Mouse (Mus musculus) cerebellum, postnatal 14 days (tissue): Measurements from ENCODE around the gene Krt222.
"Not testable (repeated sequence)": the region's sequence is repeated elsewhere in the genome, so short reads cannot be mapped to it uniquely, and the experiment has no call there.

Source experiments
- DNase-seq, 2 experiments: peaks; one replicate each; pipeline ENCODE4 v3.0.0; 2021; ENCODE audit warnings: mixed read lengths in 2 of 2

Gene Krt222

GRCm38 (mm10) chr11:99243820-99244374 lies at the start of gene Krt222:
Krt222 (minus strand) TSS chr11:99244085.
- peak; percentile 73 to 75 for DNase-seq

DNA sequence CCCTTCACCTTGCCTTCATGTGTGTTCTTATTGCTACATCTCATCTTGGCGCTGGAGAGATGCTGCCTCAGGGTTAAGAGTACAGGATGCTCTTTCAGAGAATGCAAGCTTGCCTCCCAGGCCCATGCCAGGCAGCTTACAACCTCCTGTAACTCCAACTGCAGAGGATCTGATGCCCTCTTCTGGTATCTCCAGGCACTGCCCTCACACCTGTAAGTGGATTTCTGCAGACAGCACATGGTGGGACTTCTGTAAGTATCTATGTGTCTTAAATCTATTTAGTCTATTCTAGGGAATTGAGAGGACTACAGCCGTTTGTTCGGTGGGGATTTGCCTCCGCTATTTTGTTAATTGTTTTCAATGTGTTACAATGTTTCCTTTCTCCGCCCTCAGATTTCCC lies 49.0 kb upstream of the Krt222 start:
- peak; percentile 78 to 84 for DNase-seq

DNA sequence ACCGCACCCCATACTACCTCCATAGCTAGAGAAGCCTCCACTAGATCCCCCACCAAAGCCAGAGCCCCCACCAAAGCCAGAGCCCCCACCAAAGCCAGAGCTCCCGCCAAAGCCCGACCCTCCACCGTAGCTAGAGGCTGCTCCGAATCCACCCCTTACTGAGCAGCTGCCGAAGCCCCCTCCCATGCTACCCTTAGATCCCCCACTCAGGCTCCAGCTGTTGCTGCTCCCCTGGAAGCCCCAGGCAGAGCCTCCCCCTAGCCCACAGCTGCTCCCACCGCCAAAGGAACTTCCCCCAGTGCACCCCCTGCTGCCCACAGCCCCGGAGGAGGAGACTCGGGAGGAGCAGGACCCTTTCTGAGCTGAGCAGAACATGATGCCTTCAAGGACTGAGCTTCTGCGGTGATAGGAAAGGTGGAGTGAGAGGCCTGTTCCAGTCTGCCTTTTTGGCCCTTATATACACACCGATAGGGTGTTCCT lies 41.0 kb upstream of the Krt222 start, which contains the start of gene Krt24:
Krt24 (minus strand) TSS at position 430 of the 480 bp plus-strand sequence.
- no peak for DNase-seq

DNA sequence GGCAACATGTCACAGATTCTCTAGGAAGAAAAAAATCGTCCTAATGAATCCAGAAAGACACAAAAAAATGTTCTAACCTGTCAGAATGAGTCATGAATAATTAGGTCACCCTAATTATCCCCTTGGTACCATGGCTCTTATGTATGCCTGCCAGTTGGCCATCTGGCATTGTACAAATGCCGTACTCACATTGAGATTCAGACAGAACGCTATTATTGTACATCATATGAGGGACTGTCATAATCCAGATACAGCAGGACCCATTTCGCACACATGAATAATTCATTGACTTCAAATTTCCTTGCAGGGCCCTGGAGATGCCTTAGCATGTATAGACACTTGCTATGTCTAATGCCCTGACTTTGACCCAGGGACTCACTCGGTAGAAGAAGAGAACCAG lies 40.1 kb upstream of the Krt222 start:
- DNase-seq = peak; percentile 38 to 58

GRCm38 (mm10) chr11:99283334-99283733 lies 39.4 kb upstream of the Krt222 start:
- DNase-seq = peak in 1 of 2 experiments; percentile 22

GRCm38 (mm10) chr11:99281116-99281515 lies 37.2 kb upstream of the Krt222 start:
- peak; percentile 42 to 45 for DNase-seq

GRCm38 (mm10) chr11:99279986-99280385 lies 36.1 kb upstream of the Krt222 start:
- DNase-seq = peak in 1 of 2 experiments; percentile 41

DNA sequence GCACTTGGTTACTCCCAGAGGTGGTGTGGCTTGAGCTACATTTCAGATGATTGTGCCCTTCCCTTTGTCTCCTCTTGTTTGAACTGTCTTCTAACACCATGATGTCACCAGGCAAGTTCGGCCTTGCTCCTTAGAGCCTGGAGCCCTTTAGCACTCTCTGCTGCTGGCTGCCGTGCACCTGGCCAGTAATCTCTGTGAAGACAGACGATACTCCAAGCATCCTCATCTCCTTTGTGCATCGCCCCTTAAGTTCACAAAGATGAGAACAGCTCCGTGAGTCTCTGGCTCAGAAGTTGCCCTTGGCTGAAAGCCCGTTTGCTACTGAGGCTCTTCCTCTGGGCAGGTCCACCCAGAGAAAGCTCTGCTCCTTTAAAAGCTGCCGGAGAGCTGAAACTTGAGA lies 32.9 kb upstream of the Krt222 start:
- DNase-seq = no peak

- no peak for DNase-seq
These were observed 31.7 kb upstream of the Krt222 start for GRCm38 (mm10) chr11:99275624-99276023.

DNA sequence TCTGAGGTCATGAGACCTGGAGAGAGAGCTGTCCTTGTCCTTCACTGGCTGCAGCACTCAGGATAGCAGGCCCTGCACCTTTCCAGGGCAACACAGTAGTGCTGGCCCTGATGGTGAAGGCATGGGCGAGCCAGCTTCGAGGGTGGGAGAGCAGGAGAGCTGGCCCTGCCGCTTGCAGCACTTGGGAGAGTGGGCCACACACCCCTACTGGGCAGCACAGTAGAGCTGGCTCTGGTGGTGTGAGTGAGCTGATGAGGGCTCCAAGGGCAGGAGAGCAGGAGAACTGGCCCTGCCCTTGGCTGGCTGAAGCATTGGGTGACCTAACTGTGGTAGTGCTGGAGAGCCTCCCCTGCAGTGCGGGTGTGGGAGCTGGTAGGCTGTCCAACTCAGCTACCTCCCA lies 28.8 kb upstream of the Krt222 start:
- no peak for DNase-seq

DNA sequence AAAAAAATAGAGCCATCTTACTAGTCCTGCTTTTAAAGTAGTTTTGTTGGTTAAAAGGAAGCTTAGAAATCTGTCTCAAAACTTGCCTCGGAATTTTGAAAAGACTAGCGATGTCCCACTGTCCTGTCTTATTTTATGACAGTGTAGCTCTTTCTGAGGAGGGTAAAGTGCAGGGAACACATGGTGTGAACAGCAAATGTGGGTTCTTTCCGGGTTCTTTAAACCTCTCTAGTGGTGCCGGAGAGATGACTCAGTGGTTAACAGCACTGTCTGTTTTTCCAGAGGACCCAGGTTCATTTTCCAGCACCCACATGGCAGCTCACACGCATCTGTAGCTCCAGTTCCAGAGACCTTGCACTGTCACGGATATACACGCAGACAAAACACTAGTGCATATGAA lies 25.3 kb upstream of the Krt222 start:
- DNase-seq = no peak

- no peak for DNase-seq
These were observed 21.9 kb upstream of the Krt222 start for GRCm38 (mm10) chr11:99265796-99266195.

GRCm38 (mm10) chr11:99265220-99265619 lies 21.3 kb upstream of the Krt222 start:
- DNase-seq = peak; percentile 44 to 66

- no peak for DNase-seq
These were observed 12.3 kb upstream of the Krt222 start for GRCm38 (mm10) chr11:99256213-99256612.

- DNase-seq = no peak
These were observed 11.4 kb upstream of the Krt222 start for GRCm38 (mm10) chr11:99255316-99255715.

- no peak for DNase-seq
These were observed 10.0 kb upstream of the Krt222 start for GRCm38 (mm10) chr11:99253893-99254292.

DNA sequence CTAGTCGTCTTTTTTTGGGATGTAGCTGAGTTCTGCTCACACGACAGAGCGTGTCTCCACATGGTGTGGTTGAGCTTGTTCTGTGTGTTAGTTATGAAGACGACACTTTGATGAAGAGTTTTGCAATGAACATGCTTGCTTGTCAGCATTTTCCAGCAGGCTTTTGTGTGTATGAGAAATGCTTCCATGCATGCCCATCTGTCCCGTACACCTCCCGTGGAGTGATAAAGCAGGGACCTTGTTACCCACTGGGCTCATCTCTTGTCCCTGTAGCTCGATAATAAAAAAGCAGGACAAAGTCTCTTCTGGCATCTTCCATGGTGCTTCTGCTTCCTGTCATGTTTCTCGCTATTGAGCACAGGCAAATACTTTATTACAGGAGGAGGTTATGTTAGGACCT lies 8.8 kb upstream of the Krt222 start:
- no peak for DNase-seq

- no peak for DNase-seq
These were observed 6.8 kb upstream of the Krt222 start for GRCm38 (mm10) chr11:99250666-99251065.

GRCm38 (mm10) chr11:99250241-99250640 lies 6.4 kb upstream of the Krt222 start:
- no peak for DNase-seq

DNA sequence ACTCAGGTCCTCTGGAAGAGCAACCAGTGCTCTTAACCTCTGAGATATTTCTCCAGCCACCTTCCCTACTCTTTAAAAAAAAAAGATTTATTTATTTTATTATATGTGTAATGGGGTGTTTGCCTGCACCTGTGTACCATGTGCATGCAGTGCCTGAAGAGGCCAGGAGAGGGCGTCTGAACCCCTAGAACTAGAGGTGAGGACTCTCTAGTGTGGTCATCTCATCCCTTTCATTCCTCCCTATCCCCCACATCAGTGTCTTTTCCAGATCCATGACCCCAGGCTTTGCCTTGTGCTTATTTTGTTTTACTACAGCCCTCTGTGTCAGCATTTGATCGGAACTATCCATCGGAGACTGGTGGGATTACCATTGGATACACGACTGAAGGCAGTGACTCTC lies 5.2 kb upstream of the Krt222 start:
- DNase-seq = peak; percentile 68 to 86

GRCm38 (mm10) chr11:99247916-99248315 lies 4.0 kb upstream of the Krt222 start:
- no peak for DNase-seq

- not testable (repeated sequence) for DNase-seq
These were observed 634 bp upstream of the Krt222 start for GRCm38 (mm10) chr11:99244519-99244918.

- DNase-seq = no peak
These were observed 575 bp downstream of the Krt222 start for GRCm38 (mm10) chr11:99243200-99243819.

DNA sequence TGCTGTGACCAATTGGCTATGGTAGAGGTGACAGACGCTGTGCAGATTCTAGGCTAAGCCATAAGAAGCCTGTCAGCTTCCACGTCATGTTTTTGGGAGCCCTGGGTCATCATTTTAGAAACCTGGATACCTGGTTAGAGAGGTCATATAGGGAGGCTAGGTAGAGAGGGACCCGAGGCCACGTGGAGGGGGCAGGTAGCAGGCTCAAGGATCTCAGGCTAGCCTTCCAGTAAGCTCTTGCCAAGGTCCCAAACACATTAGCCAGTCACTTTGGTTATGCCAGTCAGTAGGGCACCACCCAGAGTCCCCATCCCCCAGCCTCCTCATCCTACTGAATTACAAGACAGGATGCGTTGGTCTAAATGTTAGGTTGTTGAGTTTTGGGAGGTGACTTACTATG lies 1.8 kb downstream of the Krt222 start:
- no peak for DNase-seq

- no peak for DNase-seq
These were observed 5.4 kb downstream of the Krt222 start for GRCm38 (mm10) chr11:99238468-99238867.
